Mouse (Mus musculus) thymus, adult 2 months (tissue): Measurements from ENCODE around the gene Dach2.

ENCODE experiments used
- CTCF ChIP-seq: fragments of 200-500 bp; IDR thresholded peaks from 2 replicates; pipeline ENCODE4 v1.5.1; 2012; ENCODE audit warnings: mild to moderate bottlenecking, control low read depth, low read length, moderate library complexity, borderline replicate concordance; ENCODE audit not compliant: control insufficient read depth, poor library complexity, insufficient read depth; ENCODE audit errors: extremely low read depth
- POLR2A ChIP-seq: fragments of 200-500 bp; IDR thresholded peaks from 2 replicates; pipeline ENCODE4 v1.6.1; 2012; ENCODE audit warnings: mild to moderate bottlenecking, low read length, control low read depth, moderate library complexity; ENCODE audit not compliant: control insufficient read depth, poor library complexity, insufficient read depth; ENCODE audit errors: extremely low read depth

- no peak for TF ChIP-seq POLR2A
- no peak for TF ChIP-seq CTCF
These were observed 184.8 kb downstream of the Dach2 start for GRCm38 (mm10) chrX:113482131-113482530.
